Mouse (Mus musculus) heart, embryonic 10.5 days (tissue): ENCODE data around the gene ccdc198. TPM values are rescaled to one million over a fixed set of nuclear protein-coding genes. Genes with fewer than 3 reads are reported as not detected.

Source experiments
- DNase-seq: peaks from one replicate; pipeline ENCODE4 v3.0.0-alpha.2; 2017; ENCODE audit warnings: low spot score
- H3K27ac ChIP-seq: fragments of 300-500 bp; sonication (generic); 2 replicates; pipeline ENCODE4 v1.5.1; 2016; ENCODE audit warnings: mild to moderate bottlenecking
- H3K27me3 ChIP-seq: fragments of 300-500 bp; sonication (generic); 2 replicates; pipeline ENCODE4 v1.6.1; 2016; ENCODE audit warnings: mild to moderate bottlenecking; ENCODE audit not compliant: poor library complexity, insufficient read depth, severe bottlenecking
- H3K36me3 ChIP-seq: fragments of 300-500 bp; sonication (generic); 2 replicates; pipeline ENCODE4 v1.6.1; 2016; ENCODE audit warnings: mild to moderate bottlenecking, moderate library complexity
- H3K4me1 ChIP-seq: fragments of 300-500 bp; sonication (generic); 2 replicates; pipeline ENCODE4 v1.6.1; 2016; ENCODE audit warnings: mild to moderate bottlenecking
- H3K4me3 ChIP-seq: fragments of 300-500 bp; sonication (generic); 2 replicates; pipeline ENCODE4 v1.5.1; 2016; ENCODE audit warnings: mild to moderate bottlenecking, moderate library complexity
- H3K9me3 ChIP-seq: fragments of 300-500 bp; sonication (generic); 2 replicates; pipeline ENCODE4 v1.6.1; 2016; ENCODE audit warnings: mild to moderate bottlenecking, moderate library complexity
- WGBS: fragments of 180-500 bp; shearing (Covaris S2); methylation state at CpG from one replicate; pipeline ENCODE4 v1.1.7; 2016; 5-methylcytosine and 5-hydroxymethylcytosine counted together
- polyA plus RNA-seq: library from polyadenylated mRNA; unstranded; fragments of >200 nt; fragmentation: Nextera tagmentation; extraction: Ambion mirVana; gene quantifications from 2 replicates; pipeline ENCODE4 v1.2.1, GENCODE M21; 2016

The ccdc198 gene
- polyA plus RNA-seq, 1 experiment from 2014 or later = 1.2 TPM

- WGBS = 0% methylated on average over 46 of the region's 46 CpGs
- peak; percentile 79 for DNase-seq
These were observed 72.7 kb downstream of the ccdc198 start for GRCm38 (mm10) chr14:49172582-49172988.

GRCm38 (mm10) chr14:49171867-49172581 is 73.2 kb downstream of the ccdc198 start, which contains the start of gene Naa30:
Gene Naa30, plus strand, starts transcription at chr14:49172226.
- no peaks in the 10 kb centered on the region for H3K9me3 ChIP-seq
- DNase-seq = peak; percentile 98
- H3K27me3 ChIP-seq = no peaks in the 10 kb centered on the region
- under 1% methylated on average over 82 of the region's 86 CpGs for WGBS
- peak within 1 kb of the TSS; percentile 96 for H3K27ac ChIP-seq
- peaks cover 23% of the 10 kb centered on the region for H3K4me1 ChIP-seq
- H3K4me3 ChIP-seq = peak within 1 kb of the TSS; percentile 98
- no peaks in the 10 kb centered on the region for H3K36me3 ChIP-seq

More at GRCm38 (mm10) chr14:49172582-49172988, 72.7 kb downstream of the ccdc198 start:
- Histone ChIP-seq H3K27ac (peak overlapping the region; percentile 96), H3K27me3 (no peaks in the 10 kb centered on the region), H3K36me3 (no peaks in the 10 kb centered on the region), H3K4me3 (peak overlapping the region; percentile 98), H3K9me3 (no peaks in the 10 kb centered on the region), H3K4me1 (peaks cover 23% of the 10 kb centered on the region)

GRCm38 (mm10) chr14:49171286-49171685 is 74.0 kb downstream of the ccdc198 start:
- Histone ChIP-seq H3K36me3 (no peaks in the 10 kb centered on the region), H3K4me1 (peaks cover 23% of the 10 kb centered on the region), H3K27me3 (no peaks in the 10 kb centered on the region), H3K9me3 (no peaks in the 10 kb centered on the region), H3K4me3 (peak overlapping the region; percentile 98), H3K27ac (peak overlapping the region; percentile 96)
- DNase-seq = no peak
- WGBS = 19% methylated on average over 8 of the region's 8 CpGs

Other genes with a start within 250 kb of the ccdc198 start
- gene Ap5m1, start 179.4 kb downstream of the ccdc198 start, polyA plus RNA-seq = 22.9 and 26.2 TPM in 2 replicates
- 40.4 and 43.4 TPM in 2 replicates for gene Exoc5, start 178.8 kb downstream of the ccdc198 start, polyA plus RNA-seq
- 8.2 and 12.2 TPM in 2 replicates for gene Naa30, start 73.2 kb downstream of the ccdc198 start, polyA plus RNA-seq